Mouse (Mus musculus): ENCODE measurements at regions not wholly inside any gene's neighbourhood (a gene's known extent, or its start where the extent isn't known, plus 50 kb on each side); places are given as distances from the start of the nearest gene placed in this dataset.

GRCm38 (mm10) chr11:24341650-24342049 is 263.8 kb downstream of the Bcl11a start:
- DNase-seq: no peak

GRCm38 (mm10) chr11:24342176-24342575 is 264.3 kb downstream of the Bcl11a start:
- DNase-seq: no peak

GRCm38 (mm10) chr11:24342732-24343131 is 264.9 kb downstream of the Bcl11a start:
- no peak for DNase-seq

- no peak for DNase-seq
Measured at GRCm38 (mm10) chr11:24347225-24347624, 269.4 kb downstream of the Bcl11a start.

GRCm38 (mm10) chr11:24348741-24349140 is 270.9 kb downstream of the Bcl11a start:
- no peak for DNase-seq

- DNase-seq: no peak
Measured at GRCm38 (mm10) chr11:24349967-24350643, 272.2 kb downstream of the Bcl11a start.

GRCm38 (mm10) chr11:24350839-24351238 is 273.0 kb downstream of the Bcl11a start:
- DNase-seq: no peak

GRCm38 (mm10) chr11:24352071-24352470 is 274.2 kb downstream of the Bcl11a start:
- DNase-seq: no peak

- DNase-seq: no peak
Measured at GRCm38 (mm10) chr11:24353056-24353455, 275.2 kb downstream of the Bcl11a start.

- no peak for DNase-seq
Measured at GRCm38 (mm10) chr11:24357388-24357787, 279.5 kb downstream of the Bcl11a start.

GRCm38 (mm10) chr11:24359086-24359485 is 281.2 kb downstream of the Bcl11a start:
- no peak for DNase-seq

GRCm38 (mm10) chr11:24361998-24362687 is 284.3 kb downstream of the Bcl11a start:
- no peak for DNase-seq

- DNase-seq: no peak
Measured at GRCm38 (mm10) chr11:24362688-24363035, 284.8 kb downstream of the Bcl11a start.

- DNase-seq: no peak
Measured at GRCm38 (mm10) chr11:24363418-24364364, 285.8 kb downstream of the Bcl11a start.

GRCm38 (mm10) chr11:24370198-24370860 is 292.5 kb downstream of the Bcl11a start:
- DNase-seq: no peak

GRCm38 (mm10) chr11:24370861-24371686 is 293.2 kb downstream of the Bcl11a start:
- DNase-seq: no peak

- no peak for DNase-seq
Measured at GRCm38 (mm10) chr11:24371687-24371950, 293.8 kb downstream of the Bcl11a start.

- DNase-seq: no peak
Measured at GRCm38 (mm10) chr11:24371963-24372362, 294.1 kb downstream of the Bcl11a start.

GRCm38 (mm10) chr11:24372616-24373015 is 294.8 kb downstream of the Bcl11a start:
- no peak for DNase-seq

GRCm38 (mm10) chr11:24373301-24373700 is 295.4 kb downstream of the Bcl11a start:
- no peak for DNase-seq

GRCm38 (mm10) chr11:24377530-24377929 is 299.7 kb downstream of the Bcl11a start:
- no peak for DNase-seq

- DNase-seq: no peak
Measured at GRCm38 (mm10) chr11:24390578-24390977, 312.7 kb downstream of the Bcl11a start.

Measured in cerebellum, adult 9-10 months (tissue).